ENCODE assay signal across 22 mouse cellular contexts in the genomic region with DNA sequence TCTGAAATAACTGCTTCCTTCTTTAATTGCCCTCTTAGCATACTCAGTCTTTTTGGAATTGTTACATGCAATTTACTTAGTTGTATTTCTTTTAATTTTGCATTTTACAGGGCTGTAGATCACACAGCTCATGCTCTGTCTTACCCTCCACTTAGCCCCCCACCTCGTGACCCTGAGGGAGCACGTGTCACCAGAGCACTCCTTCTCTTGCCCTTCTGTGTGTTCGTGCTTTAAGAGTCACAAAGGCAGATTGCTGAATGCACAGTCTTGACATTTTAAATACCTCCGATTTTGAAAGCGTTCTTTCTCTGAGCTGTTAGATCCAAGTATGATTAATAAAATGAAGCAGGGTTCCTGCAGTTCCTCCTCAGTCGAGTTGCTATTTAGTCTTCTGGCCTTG. TPM values are rescaled to one million over a fixed set of nuclear protein-coding genes. Genes with fewer than 3 reads are reported as not detected.
DNase-seq lines count a peak whose midpoint lies in the region; ATAC-seq lines count a peak whose summit lies in the region.
"Had no signal": no experiment of that assay in that cellular context is flagged by ENCODE, and none has a peak within 500 bp of the region (broad histone marks: within the 10 kb centered on the region; RNA-seq: fewer than 3 reads in every experiment).

No protein-coding gene starts in this region.

- no peak overlapping the region for H3K4me2 ChIP-seq in midbrain, embryonic 13.5 days (replicated peaks)
- no peak overlapping the region for H3K4me2 ChIP-seq in midbrain, embryonic 15.5 days
- H3K4me2 ChIP-seq: embryonic facial prominence, embryonic 13.5 days; forebrain, embryonic 13.5 days; hindbrain, embryonic 13.5 days had no signal

- peak; percentile 26 for DNase-seq in adrenal gland, adult 2 months
- DNase-seq in adrenal gland, adult 18-20 months (ENCODE audit: low spot score in 2 of 2), result no peak
- peak; percentile 3 for DNase-seq in embryo, embryonic 11 days
- no peak for DNase-seq in embryo, embryonic 10 days (ENCODE audit: low spot score)
- DNase-seq in kidney, postnatal 36 days, result no peak
- DNase-seq: B cell, adult 2 months; cerebellum, adult 18-20 months; cerebellum, adult 9-11 months; cerebellum, postnatal 36 days; gastrocnemius, adult 2 months; gastrocnemius, postnatal 25 days; heart, postnatal 10 days; kidney, adult 18-20 months had no signal

- no peaks in the 10 kb centered on the region for H3K27me3 ChIP-seq in midbrain, embryonic 13.5 days
- no peaks in the 10 kb centered on the region for H3K27me3 ChIP-seq in midbrain, embryonic 15.5 days (replicated peaks)
- H3K27me3 ChIP-seq: embryonic facial prominence, embryonic 13.5 days; forebrain, embryonic 13.5 days; hindbrain, embryonic 13.5 days had no signal

- H3K27ac ChIP-seq in midbrain, embryonic 13.5 days, result no peak overlapping the region
- no peak overlapping the region for H3K27ac ChIP-seq in midbrain, embryonic 15.5 days
- H3K27ac ChIP-seq: embryonic facial prominence, embryonic 13.5 days; forebrain, embryonic 13.5 days; gastrocnemius, adult 2 months; hindbrain, embryonic 13.5 days; hindbrain, postnatal 0 days had no signal

- H3K9ac ChIP-seq in midbrain, embryonic 13.5 days (replicated peaks), result 0 out of 2 replicates have a peak overlapping the region, but pooled peaks have one; percentile 19
- no peak overlapping the region for H3K9ac ChIP-seq in midbrain, embryonic 15.5 days
- H3K9ac ChIP-seq: embryonic facial prominence, embryonic 13.5 days; forebrain, embryonic 13.5 days; hindbrain, embryonic 13.5 days had no signal

- WGBS in midbrain, embryonic 13.5 days, result 22% methylated on average over 6 of the region's 6 CpGs
- 32% methylated on average over 6 of the region's 6 CpGs for WGBS in midbrain, embryonic 15.5 days

- H3K4me3 ChIP-seq in midbrain, embryonic 13.5 days (replicated peaks), result no peak overlapping the region
- H3K4me3 ChIP-seq in midbrain, embryonic 15.5 days, result no peak overlapping the region
- H3K4me3 ChIP-seq: embryonic facial prominence, embryonic 13.5 days; forebrain, embryonic 13.5 days; gastrocnemius, adult 2 months; hindbrain, embryonic 13.5 days had no signal

- H3K4me1 ChIP-seq in midbrain, embryonic 13.5 days (replicated peaks), result peaks cover 11% of the 10 kb centered on the region; the same call in 1 of the 2 replicates
- H3K4me1 ChIP-seq in midbrain, embryonic 15.5 days, result 0 out of 2 replicates have a peak, but pooled peaks cover 3% of the 10 kb centered on the region
- H3K4me1 ChIP-seq: embryonic facial prominence, embryonic 13.5 days had no signal

- peaks cover 11% of the 10 kb centered on the region for H3K36me3 ChIP-seq in midbrain, embryonic 13.5 days
- H3K36me3 ChIP-seq in midbrain, embryonic 15.5 days (replicated peaks), result no peaks in the 10 kb centered on the region

- H3K9me3 ChIP-seq in midbrain, embryonic 13.5 days, result no peaks in the 10 kb centered on the region
- H3K9me3 ChIP-seq in midbrain, embryonic 15.5 days, result no peaks in the 10 kb centered on the region
- H3K9me3 ChIP-seq: embryonic facial prominence, embryonic 13.5 days; forebrain, embryonic 13.5 days; hindbrain, embryonic 13.5 days had no signal

- ATAC-seq in midbrain, embryonic 13.5 days, result no peak
- no peak for ATAC-seq in midbrain, embryonic 15.5 days (replicated peaks)
- ATAC-seq: CD4-positive, CD25-positive, alpha-beta regulatory T cell, adult 4 months; forebrain, embryonic 13.5 days; hindbrain, postnatal 0 days had no signal

RNA-seq across cellular contexts. Expression of a gene that starts 17.8 kb away (rescaled TPM):
- total RNA-seq in adrenal gland, adult 2 months (2021), result 10 to 100 TPM; 29.3 to 41.6 TPM
- polyA plus RNA-seq in adrenal gland, adult 2 months (2012; rRNA removed), result 30.9 and 43.3 TPM in 2 replicates
- total RNA-seq in adrenal gland, adult 18-20 months (2021), result 10 to 100 TPM; 40.6 to 47.6 TPM
- polyA plus RNA-seq in midbrain, embryonic 13.5 days (2015; fragmentation: Nextera tagmentation; extraction: Ambion mirVana), result 13.9 and 14.9 TPM in 2 replicates
- polyA plus RNA-seq in midbrain, embryonic 15.5 days (2015; fragmentation: Nextera tagmentation; extraction: Ambion mirVana), result 12.3 and 14.9 TPM in 2 replicates

RNA-seq across cellular contexts. Expression of a gene that starts 25.1 kb away (rescaled TPM):
- not detected for total RNA-seq in adrenal gland, adult 2 months (2021)
- polyA plus RNA-seq in adrenal gland, adult 2 months (2012; rRNA removed), result not detected in 2 replicates
- total RNA-seq in adrenal gland, adult 18-20 months (2021), result not detected
- 0.48 and 0.72 TPM in 2 replicates for polyA plus RNA-seq in midbrain, embryonic 13.5 days (2015; fragmentation: Nextera tagmentation; extraction: Ambion mirVana)
- 0.34 and 0.54 TPM in 2 replicates for polyA plus RNA-seq in midbrain, embryonic 15.5 days (2015; fragmentation: Nextera tagmentation; extraction: Ambion mirVana)
- total RNA-seq: gastrocnemius, adult 2 months; gastrocnemius, postnatal 25 days; granulocyte monocyte progenitor cell, adult 5-6 weeks; heart, postnatal 10 days; hematopoietic stem cell, adult 5-6 weeks had no signal

RNA-seq across cellular contexts. Expression of a gene that starts 43.9 kb away (rescaled TPM):
- 1 to 10 TPM; 1.8 to 3.9 TPM for total RNA-seq in adrenal gland, adult 2 months (2021)
- 0.71 and 1.2 TPM in 2 replicates for polyA plus RNA-seq in adrenal gland, adult 2 months (2012; rRNA removed)
- 1 to 10 TPM; 2.3 to 2.6 TPM for total RNA-seq in adrenal gland, adult 18-20 months (2021)
- 0.40 and 1.2 TPM in 2 replicates for polyA plus RNA-seq in midbrain, embryonic 13.5 days (2015; fragmentation: Nextera tagmentation; extraction: Ambion mirVana)
- 1.8 and 2.1 TPM in 2 replicates for polyA plus RNA-seq in midbrain, embryonic 15.5 days (2015; fragmentation: Nextera tagmentation; extraction: Ambion mirVana)
- total RNA-seq: granulocyte monocyte progenitor cell, adult 5-6 weeks; hematopoietic stem cell, adult 5-6 weeks had no signal
- polyA plus RNA-seq: CD4-positive, CD25-positive, alpha-beta regulatory T cell, adult 4 months had no signal

Comparison
In these comparisons a context has a peak if more than half of its experiments do, and no peak if none do; other contexts are left out.
1. DNase-seq: peak in adrenal gland, adult 2 months (single experiment) and embryo, embryonic 11 days (single experiment); none in adrenal gland, adult 18-20 months (0 of 2), embryo, embryonic 10 days (single experiment) and kidney, postnatal 36 days (0 of 2).